Mouse (Mus musculus) adrenal gland, adult (tissue): Measurements from ENCODE around the gene Lrrc58.

Source experiments
- DNase-seq, 2 experiments: peaks; one replicate each; pipeline ENCODE4 v3.0.0; 2022 to 2023; ENCODE audit warnings: low spot score in 1 of 2; ENCODE audit not compliant: inconsistent age in 2 of 2

The Lrrc58 gene

DNA sequence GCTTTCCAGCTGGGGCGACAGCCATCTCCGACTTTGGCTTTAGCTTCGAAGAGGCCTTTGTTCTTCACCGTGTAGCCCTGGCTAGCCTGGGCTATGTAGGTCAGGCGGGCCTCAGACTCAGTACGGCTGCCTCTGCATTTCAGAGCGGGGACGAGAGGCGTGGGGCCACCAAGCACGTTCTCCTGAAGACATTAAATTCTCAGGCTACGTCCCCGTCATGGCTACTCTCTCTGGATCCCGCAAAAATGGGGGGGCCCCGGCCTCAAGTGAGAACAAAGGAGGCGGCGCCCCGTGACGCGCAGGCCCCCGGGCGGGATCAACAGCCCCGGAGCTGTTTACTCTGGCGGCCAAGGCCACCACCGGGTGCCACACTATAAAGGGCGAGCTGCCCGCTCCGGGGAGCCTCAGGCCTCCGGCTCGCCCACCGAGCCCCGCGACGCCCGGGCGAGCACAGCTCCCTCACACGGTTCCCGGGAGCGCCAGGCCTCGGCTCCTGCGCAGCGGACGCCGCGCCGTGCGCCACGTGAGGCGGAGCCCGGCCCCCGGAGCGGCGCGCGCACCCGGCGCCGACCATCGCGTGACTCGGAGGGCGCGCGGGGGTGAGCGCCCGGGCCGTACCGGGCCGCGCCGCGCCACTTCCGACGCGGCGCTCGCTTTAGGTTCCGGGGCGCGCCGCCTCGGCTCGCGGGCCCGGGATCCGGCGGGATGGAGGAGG, at the start of gene Lrrc58:
Gene Lrrc58 (plus strand): TSS at position 599 of the 715 bp plus-strand sequence.
- peak; percentile 91 to 97 for DNase-seq

DNA sequence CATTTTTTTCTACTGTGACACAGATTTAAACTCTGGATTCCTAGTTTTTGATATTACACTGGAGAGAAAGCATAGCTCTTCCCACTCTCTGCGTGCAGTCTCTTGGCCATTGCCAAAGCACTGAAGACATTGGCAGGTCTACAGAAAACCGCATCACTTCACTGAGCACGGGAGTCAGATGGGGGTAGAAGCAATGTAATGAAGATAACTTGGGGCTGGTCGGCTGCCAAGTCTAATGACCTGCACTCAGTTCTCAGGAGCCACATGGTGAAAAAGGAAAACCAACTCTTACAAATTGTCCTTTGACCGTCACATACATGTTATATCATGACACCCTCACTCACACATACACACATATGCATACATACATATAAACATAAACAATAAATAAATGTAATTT, 44.2 kb upstream of the Lrrc58 start:
- DNase-seq = no peak

DNA sequence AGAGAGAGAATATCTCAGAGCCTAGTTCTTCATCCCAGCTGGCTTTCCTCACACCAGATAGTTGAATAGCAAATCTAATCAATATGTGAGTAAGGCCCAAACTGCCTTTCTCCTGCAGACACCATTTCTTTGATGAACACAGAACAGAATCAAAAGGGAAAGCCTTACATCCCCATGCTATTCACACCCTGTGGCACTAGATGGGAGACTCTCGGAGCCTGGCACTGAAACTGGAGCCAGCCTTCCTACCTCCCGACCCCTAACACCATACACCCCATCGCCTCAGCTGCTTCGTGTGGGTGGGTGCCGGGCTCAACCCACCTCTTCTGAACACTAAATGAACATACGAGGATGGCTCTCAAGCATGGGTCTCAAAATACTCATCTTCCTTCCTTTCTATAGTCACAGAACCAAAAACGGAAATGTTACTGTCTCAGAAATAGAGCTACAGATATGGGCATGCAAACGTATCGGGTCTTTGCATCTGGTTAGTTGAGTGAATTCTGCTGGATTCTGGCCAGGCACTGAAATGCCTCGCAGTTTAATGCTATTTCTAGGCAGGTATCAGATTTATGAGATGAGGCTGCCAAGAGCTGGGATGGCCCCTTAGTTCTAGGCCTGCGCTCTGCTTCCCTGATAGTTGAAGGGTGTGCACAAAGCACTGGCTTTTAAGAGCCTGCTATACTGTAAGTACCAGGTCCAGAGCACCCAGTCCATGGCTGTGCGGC, 43.2 kb upstream of the Lrrc58 start:
- no peak for DNase-seq

DNA sequence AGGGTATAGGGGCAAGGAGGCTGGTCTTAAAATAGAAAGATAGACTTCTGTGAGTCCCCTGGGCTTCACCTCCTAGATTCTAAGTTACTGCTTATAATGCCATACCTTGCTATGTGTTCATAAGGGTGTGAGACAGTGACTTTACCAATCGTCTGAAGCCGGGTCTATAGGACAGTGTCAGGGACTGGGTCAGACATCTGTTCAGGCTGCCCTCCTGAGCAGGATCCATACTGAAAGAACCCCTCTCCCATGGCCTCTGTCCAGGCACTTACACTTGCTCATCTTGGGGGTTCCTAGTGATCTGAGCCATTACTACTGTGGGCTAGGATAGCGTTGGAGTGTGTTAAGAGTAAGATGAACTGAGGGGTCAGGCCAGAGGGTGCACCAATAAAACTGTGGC, 41.9 kb upstream of the Lrrc58 start:
- no peak for DNase-seq

DNA sequence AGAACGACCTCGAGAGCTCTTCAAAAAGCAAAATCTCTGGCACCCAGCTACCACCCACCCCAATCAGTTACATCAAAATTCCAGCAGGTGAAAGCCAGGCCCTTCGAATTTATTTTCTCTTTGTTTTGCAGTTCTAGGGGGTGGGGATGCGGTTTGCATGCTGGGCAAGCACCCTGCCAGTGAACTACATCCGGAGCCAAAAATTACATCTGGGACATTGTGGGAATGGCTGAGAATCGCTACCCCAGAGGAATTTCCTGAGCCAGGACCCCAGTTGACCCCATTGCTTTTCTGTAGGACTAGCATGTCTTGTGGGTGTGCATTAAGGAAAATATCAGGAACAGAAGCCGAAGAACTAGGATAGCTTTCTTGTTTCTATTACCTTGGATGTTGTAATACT, 37.1 kb upstream of the Lrrc58 start:
- DNase-seq = no peak

DNA sequence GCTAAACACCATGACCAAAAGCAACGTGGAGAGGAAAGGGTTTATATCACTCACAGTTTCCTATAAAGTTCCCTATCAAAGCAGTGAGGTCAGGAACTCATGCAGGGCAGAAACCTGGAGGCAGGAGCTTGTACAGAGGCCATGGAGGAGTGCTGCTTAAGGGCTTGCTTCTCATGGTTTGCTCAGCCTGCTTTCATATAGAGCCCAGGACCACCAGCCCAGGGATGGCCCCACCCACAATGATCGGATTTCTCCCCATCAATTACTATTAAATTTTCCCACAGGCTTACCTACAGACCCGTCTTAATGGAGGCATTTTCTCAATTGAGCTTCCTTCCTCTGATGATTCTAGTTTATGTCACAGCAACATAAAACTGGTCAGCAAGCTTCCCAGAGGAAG, 30.6 kb upstream of the Lrrc58 start:
- DNase-seq = no peak

DNA sequence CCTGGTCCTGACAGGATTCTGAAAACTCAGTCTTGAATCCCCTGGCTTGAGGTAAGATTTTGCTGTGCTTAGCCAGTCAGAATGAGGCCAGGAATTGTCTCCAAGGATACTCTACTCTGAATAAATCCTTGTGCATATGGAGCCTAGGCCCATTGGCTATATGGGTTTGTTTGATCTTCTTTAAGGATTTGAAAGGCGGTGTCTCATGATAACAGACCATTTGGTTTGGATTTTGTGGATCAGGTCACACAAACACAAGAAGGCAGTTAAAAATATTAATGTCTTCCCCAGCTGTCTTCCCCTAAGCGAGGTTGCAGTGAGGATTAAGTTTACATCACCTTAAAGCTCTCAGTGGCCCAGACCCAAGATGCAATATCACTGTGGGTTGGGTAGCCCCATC, 25.8 kb upstream of the Lrrc58 start:
- no peak for DNase-seq

DNA sequence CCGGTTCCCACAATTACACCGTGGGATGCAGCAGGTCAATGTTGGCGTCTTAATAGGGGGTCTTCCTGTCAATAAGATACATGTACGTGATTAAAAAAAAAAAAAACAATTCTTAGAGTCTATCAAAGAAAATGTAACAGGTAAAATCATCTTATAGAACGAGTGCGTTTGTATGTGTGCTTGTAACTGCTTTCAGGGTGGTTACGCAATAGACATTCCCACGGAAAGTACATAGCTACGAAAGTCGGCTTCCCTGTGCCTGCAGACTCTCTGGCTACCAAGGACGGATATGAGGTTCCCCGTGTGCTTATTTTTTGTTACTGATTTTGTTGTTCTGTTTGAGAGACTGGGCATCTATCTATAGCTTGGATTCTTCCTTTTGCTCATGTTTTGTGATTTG, 24.4 kb upstream of the Lrrc58 start:
- DNase-seq = no peak

DNA sequence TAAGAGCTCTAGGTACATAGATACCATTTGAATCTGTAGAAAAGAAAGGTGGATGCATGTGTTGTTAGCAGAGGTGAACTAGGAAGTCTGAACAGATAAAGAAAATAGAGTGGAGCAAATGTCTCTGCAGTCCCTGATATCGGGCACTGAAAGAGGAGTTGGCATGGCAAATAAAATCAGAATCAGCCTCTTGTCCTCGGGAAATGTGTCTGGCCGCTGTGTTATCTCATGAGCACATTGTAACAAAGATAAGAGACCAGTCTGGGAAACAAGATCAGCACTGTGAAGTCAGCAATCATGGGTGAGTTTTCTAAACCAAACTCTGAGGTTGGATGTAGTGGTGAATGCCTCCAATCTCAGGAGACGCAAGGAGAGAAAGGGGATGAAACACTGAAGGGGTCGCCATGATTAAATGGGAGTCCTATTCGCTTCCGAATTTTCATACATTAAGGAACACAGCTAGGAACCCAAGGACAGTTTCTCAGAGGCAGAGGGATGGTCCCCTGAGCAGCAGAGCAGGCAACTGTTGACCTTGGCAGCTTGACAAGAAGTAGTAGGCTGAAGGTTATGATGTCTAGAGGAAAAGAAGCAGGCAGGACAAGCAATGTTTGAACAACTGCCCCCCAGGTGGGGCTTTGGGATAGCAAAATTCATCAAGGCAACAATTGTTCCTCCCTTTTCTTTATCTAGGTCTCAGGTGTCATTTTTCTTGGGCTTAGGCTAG, 22.8 kb upstream of the Lrrc58 start:
- DNase-seq = peak; percentile 56 to 82

DNA sequence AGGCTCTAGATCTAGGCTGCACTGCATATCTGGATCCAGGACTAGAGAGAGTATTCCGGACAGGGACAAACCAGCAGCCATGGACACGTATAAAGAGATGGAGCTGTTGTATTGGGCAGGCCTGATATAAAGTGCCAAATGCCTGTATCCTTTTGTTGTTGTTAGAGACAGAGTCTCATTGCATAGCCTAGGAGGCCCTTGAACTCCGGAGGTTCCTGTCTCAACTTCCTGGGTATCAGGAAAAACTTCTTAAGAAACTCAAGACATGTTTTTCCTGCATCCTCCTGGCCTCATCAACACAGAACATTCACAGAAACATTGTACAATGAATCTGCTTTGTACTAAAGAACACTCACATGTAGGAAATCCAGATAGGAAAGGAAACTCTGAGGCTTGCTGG, 21.1 kb upstream of the Lrrc58 start:
- DNase-seq = no peak

DNA sequence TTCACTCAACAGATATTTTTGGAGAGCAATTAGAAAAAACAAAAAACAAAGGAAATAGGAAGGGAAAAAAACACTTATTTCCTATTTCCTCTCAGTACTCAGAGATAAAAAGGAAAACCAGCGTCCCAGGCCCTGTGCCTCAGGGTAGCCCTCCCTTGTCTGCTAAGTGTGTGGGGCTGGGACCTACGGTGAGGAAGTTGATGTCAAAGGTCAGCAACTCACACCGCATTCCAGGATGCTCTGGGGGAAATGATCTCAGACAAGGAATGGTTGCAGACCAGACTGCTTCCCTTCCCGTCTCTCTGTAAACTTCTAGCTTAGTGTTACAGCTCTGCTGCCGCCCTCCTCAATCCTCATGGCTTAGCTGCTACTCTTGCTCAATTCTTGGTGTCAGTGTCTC, 16.8 kb upstream of the Lrrc58 start:
- DNase-seq = peak; percentile 56 to 71

DNA sequence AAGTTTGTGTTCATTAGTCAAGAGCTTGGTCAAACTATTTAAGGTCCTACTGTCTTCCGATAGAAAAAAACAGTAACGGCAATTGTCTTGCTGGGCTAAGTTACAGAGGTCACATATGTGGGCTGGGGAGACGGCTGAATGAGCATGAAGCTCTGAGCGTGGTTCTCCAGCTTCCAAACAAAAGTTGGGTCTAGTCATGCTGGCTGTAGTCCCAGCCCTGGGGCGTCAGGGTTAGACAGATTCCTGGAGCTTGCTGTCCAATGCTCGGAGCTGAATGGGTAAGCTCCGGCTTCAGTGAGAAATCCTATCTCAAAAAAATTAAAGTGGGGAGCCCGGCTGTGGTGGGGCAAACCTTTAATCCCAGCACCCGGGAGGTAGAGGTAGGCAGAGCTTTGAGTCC, 14.9 kb upstream of the Lrrc58 start:
- DNase-seq = no peak

DNA sequence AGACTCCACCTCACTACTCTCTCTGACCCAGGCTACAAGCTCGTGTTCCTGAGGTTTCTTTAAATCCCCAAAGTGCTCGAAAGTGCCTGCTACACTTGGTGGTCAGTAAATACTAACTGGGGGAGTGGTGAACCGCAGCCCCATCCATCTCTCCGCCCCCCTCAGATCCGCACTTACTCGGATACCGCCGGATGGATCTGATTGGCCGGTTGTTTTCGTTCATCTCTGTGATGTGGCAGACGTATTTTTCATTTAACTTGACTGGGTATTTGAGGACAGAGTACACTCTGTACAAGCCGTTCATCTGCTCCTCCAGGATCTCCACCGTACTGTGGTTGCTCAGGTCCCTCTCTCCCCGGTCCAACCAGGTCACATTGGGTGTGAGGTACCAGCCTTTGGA, 14.1 kb upstream of the Lrrc58 start:
- DNase-seq = no peak

DNA sequence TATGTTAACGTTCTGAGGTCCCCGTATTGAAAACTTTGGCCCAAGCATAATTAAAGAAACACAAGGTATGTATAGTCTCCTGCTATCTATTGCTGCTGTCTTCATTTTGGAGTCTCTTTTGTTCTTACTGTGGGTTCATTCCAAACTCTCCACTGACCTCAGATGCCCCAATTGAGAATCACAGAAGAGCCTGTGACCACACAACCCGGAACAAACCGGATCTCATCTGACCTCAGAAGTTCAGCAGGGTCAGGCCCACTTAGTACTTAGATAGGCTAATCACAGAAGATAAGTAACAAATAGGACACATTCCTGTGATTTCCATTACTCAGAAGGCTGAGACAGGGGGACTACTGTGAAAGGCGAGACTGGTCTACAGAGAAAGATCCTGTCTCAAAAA, 13.6 kb upstream of the Lrrc58 start:
- DNase-seq = peak in 1 of 2 experiments; percentile 23

DNA sequence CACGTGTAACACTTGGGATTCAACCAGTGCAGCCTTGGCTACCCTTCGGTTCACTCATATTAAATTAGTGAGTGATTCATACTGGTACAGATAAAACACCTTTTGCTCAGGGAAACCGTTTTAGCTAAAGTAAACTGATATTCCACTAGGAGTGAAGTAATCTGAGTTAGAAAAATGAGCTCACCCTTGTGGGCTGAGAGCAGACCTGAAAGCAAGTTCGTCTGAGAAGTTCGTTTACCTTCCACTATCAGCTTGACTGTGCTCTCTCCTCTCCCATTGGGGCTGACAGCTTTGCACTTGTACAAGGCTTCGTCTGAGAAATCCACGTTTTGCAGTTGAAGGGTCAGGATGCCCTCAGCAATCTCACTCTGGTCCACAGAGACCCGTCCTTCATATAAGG, 12.6 kb upstream of the Lrrc58 start:
- peak in 1 of 2 experiments; percentile 20 for DNase-seq

DNA sequence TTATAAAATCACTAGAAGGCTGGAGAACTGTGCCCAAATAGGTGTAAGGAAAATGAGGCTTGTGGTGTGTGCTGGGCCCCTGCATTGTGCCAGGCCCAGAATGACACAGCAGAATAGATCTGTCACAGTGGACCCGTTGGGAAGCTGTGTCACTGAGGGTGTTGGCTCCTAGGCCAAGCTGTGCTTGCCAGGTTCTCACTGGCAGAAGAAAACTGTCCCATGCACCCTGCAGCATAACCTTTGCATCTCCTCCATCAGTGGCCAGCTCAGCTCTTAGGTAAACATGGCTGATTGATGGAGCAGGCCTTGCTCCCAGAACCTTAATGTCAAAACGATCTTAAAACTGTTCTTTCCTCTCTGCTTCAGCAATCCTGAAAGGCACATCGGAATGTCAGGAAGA, 11.9 kb upstream of the Lrrc58 start:
- peak in 1 of 2 experiments; percentile 55 for DNase-seq

DNA sequence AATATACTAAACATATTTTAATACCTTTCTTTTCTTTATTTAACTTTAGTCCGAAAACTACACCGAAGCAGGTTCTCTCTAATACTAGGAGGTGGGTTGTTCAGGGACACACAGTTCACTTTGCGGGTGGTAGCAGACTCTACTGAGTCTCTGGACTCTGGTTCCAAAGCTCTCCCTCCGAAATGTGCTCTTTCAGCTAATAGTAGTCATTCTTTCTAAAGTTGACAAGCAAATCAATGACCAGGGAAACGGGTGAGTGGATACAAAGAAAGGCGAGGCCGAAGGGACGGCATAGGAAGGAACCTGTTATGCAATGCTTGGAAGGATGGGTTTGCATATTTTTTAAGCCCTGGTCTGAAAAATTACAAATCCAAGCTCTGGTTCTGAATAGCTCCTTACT, 10.7 kb upstream of the Lrrc58 start:
- DNase-seq = no peak

DNA sequence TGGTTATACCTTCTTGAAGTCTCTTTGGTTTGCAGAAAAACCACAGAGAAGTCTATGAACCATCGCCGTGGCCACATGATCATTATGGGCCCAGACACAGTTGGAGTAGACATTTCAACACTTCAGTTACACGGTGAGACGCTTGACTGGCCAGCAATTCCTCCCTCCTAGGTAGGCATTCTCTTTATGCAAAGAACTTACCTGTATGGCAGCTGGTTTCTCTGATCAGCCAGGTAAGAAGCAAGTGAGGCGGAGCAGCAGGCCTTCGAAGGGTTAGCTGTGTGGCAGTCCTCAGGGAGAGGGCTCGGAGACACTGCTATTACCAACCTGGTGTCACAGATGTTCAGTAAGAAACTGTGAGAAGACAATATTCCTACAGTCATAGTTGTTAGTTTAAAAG, 8.0 kb upstream of the Lrrc58 start:
- DNase-seq = no peak

DNA sequence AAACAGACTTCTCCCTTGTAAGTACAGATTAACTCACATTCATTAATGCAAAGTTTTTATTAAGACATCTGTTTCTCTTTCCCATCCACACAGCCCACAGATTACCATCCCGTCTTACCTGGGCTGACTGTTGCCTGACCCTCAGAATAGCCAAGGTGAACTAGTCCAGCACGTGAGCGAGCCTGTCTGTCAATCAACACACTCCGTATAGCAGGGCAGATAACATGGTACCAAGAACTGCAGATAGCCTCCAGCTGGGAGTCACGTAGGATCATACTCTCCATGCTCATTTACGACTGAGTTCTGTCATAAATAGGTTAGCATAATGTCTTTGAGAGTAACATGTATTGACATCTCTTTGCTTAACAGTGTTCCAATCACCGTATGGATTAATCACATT, 7.2 kb upstream of the Lrrc58 start, which contains the start of gene Gm36028:
Gene Gm36028 (minus strand): TSS at position 118 of the 400 bp plus-strand sequence.
- DNase-seq = no peak

DNA sequence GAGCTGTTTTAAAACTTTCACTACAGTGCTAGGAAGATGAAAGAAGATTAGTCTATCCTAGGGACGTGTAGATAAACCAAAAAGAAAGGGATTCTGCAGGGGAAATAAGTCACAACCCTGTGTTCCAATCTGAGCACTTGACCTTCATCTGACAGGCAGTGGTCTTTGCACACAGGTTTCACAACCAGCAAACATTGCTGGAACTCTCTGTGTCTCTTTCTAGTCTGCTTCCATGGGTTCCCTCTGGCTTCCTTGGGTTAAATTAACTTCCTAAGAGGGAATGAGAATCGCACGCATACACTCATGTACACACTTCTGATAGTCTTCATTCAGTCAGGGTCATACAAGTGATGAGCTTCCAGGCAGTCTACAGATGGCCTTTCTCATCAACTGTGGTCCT, 4.3 kb upstream of the Lrrc58 start:
- DNase-seq = no peak

DNA sequence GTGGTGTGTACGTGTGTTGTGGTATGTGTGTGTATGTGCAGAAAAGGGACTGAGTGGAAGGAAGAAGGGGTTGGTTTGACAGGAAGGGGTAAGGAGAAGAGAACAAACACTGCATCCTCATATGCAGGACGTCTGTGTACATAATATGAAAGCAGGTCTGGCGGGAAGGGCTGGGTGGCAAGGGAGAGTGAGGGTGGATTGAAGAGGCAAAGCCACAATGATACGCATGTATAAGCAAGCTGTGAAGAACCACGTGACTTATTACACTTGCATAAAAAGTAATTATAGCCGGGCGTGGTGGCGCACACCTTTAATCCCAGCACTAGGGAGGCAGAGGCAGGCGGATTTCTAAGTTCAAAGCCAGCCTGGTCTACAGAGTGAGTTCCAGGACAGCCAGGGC, 2.3 kb upstream of the Lrrc58 start:
- peak in 1 of 2 experiments; percentile 24 for DNase-seq
